Mouse (Mus musculus): Measurements from ENCODE around the gene Usb1. TPM values are rescaled to one million over a fixed set of nuclear protein-coding genes. Genes with fewer than 3 reads are reported as not detected.
"Not testable (repeated sequence)": the region's sequence is repeated elsewhere in the genome, so short reads cannot be mapped to it uniquely, and the experiment has no call there.

The Usb1 gene
- total RNA-seq, 2 experiments from 2014 or later = 11.6 to 12.3 TPM

GRCm38 (mm10) chr8:95369581-95370326 lies 37.7 kb downstream of the Usb1 start:
- DNase-seq (ENCODE audit: low spot score in 2 of 2) = no peak

GRCm38 (mm10) chr8:95373389-95374002 lies 41.4 kb downstream of the Usb1 start:
- no peak for DNase-seq (ENCODE audit: low spot score in 2 of 2)

GRCm38 (mm10) chr8:95374429-95374828 lies 42.3 kb downstream of the Usb1 start:
- DNase-seq (ENCODE audit: low spot score in 2 of 2) = no peak

DNA sequence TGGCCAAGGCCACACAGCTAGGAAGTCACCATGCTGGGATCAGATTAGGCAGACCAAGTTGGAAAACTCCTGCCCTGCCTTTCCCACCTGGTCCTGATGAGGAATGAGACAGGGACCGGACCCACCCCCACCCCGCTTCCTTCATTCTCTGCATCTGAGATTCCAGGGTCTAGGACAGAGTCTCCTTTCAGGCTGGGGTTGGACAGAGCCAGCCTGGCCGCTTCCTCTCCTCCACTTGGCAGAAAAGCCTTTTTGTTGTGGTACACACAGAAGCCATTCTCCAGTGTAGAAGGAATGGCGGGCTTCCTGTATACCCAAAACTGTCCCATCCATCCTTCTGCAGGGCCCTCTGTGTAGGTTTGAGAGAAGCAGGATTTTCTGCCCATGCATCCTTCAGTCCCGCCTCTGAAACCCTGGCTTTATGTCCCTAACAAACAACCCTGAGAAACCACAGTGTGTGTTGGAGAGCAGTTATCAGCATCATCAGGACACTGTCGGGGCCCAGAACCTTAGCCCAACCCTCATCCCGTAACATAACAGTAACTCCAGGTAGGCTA lies 43.4 kb downstream of the Usb1 start:
- DNase-seq (ENCODE audit: low spot score in 2 of 2) = no peak

GRCm38 (mm10) chr8:95376309-95376999 lies 44.4 kb downstream of the Usb1 start:
- DNase-seq (ENCODE audit: low spot score in 2 of 2) = no peak

DNA sequence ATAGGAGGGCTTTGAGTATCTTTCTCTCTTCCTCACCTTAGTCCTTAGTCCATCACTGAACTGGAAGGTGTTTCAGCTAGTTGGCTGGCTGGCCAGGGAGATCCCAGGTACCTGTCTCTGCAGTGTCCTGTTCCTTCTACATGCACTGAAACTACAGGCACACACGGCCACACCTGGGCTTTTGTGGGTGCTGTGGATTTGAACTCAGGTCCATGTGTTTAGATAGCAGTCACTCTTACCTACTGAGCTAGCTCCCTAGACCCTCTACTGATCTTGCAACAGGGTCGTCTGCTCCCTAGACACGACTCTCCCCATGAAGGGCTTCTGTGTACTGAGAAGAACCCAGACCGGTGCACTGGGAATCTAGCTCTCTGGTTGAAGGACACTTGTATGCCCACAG lies 45.0 kb downstream of the Usb1 start:
- no peak for DNase-seq (ENCODE audit: low spot score in 2 of 2)

GRCm38 (mm10) chr8:95377863-95378291 lies 45.8 kb downstream of the Usb1 start:
- no peak for DNase-seq (ENCODE audit: low spot score in 2 of 2)

GRCm38 (mm10) chr8:95378928-95379327 lies 46.8 kb downstream of the Usb1 start:
- not testable (repeated sequence) for DNase-seq (ENCODE audit: low spot score in 2 of 2)

DNA sequence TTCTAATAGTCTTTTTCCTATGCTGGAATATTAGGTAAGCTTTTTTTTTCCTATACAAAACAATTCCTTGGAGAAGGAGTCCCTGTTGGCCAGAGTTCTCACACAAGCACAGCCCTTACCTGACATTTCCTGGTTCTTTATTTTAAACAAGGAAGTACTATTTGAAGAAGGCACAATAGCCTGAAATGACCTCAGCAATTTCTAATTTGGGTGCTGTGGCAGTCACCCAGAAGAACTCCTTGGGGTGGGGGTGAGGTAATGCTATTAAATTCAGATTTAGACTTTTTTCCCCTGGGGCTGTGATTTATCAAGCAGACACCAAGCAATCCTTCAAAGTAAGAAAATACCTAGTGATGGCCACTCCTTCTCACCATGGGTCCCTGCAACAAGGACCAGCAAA lies 48.9 kb downstream of the Usb1 start:
- no peak for DNase-seq (ENCODE audit: low spot score in 2 of 2)

GRCm38 (mm10) chr8:95381595-95381994 lies 49.5 kb downstream of the Usb1 start:
- DNase-seq (ENCODE audit: low spot score in 2 of 2) = no peak

GRCm38 (mm10) chr8:95384501-95384900 lies 52.4 kb downstream of the Usb1 start:
- DNase-seq (ENCODE audit: low spot score in 2 of 2) = no peak

- no peak for DNase-seq (ENCODE audit: low spot score in 2 of 2)
These were observed 54.0 kb downstream of the Usb1 start for GRCm38 (mm10) chr8:95386037-95386436.

DNA sequence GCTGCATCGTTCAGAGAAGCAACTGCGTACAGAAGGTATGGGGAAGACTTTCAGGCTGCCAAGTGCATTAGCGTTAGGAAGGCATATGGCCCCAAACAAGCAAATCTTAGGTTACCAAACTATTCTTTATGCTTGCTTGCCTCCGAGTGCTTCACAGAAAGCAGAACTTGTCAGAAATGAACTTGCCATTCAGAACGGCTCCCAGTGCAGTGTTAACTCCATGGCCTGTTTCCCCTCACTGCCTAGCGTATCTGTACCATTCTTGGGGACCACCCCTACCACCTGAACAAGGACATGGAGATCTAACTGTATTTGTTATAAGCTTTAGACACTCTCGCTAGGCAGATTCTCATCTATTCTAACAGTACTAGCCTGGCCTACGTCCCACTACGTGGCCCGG lies 55.1 kb downstream of the Usb1 start:
- no peak for DNase-seq (ENCODE audit: low spot score in 2 of 2)

DNA sequence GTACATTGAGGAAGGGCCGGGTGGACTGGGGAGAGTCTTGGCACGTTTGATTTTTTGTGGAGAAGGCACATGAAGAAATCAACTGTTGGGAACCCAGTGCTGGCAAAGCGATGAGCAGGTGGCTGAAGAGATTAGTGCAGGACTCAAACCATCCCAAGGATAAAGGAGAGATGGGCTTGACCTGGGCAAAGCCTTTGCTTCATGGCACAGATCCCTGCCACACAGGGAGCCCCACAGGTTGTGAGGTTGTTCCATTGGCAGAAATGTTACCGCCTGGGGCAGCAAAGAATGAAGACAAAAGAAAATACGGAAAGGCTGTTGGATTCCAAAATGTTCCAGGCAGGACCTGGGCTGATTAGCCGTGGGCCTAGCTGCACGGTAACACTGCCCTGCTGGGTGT lies 55.9 kb downstream of the Usb1 start:
- DNase-seq (ENCODE audit: low spot score in 2 of 2) = no peak

DNA sequence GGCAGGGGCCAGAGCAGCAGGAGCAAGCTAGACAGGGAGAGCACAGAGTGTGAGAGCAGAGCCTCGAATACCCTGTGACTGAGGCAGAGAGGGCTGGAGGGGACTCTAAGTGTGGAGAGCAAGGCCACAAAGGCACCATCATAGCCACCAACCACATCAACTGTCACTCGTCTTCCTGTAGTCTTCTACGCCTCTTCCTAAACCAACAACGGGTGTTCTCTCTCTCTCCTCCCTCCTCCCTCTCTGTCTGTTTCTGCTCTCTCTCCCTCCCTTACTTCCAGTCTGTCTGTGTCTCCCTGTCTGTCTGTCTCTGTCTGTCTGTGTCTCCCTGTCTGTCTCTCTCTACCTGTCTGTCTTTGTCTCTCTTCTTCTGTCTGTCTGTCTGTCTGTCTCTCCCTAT lies 58.2 kb downstream of the Usb1 start:
- DNase-seq (ENCODE audit: low spot score in 2 of 2) = no peak

DNA sequence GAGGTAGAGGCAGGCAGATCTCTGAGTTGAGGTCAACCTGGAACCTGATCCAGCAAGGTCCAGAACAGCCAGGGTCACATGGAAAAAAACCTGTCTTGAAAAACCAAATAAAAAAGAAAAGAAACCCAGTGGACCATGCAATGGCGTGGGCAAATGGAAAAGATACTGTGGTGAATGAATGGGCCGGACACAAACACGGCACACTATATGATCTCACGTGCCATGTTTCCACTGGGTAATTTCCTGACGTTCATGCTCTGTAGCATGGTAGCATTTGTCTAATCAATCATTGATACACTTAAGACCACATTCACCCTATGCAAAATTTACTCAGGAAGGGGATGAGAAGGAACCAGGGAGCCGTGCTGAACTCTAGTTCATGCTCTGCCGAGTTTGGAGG lies 59.0 kb downstream of the Usb1 start:
- no peak for DNase-seq (ENCODE audit: low spot score in 2 of 2)

GRCm38 (mm10) chr8:95392604-95393003 lies 60.5 kb downstream of the Usb1 start:
- DNase-seq (ENCODE audit: low spot score in 2 of 2) = no peak

DNA sequence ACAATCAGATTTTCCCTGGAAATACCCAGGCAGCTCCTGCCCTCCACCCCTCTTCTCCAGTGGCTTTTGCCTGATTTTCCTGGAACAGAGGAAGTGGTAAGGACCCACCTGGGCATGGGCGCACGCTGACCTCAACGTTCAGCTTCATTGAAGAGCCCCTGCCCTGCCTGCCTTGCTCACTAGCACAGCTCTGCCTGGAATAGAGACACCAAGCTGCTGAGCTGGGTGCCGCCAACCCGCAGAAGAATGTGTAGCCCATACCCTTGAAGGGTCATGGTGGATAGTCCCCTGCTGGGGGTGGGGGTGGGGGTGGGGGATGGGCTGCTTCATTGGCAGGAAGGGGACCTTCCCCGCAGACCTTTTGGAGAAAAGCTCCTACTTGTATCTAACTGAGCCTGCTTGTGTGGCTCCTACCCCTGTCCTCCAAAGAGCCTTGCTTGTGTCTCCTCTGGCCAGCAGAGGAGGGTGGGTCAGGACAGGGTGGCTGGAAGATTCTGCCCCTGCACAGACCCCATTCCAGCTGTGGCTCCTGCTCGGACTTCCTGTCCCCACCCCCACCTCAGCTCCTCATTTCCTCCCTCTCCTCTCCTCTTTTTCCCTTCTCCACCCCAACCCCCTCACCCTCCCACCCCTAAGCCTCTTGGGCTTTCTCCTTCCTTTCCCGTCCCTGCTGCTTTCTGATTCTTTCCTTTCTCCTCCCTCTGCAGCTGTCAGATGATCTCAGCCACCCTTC lies 63.3 kb downstream of the Usb1 start:
- no peak for DNase-seq (ENCODE audit: low spot score in 2 of 2)

DNA sequence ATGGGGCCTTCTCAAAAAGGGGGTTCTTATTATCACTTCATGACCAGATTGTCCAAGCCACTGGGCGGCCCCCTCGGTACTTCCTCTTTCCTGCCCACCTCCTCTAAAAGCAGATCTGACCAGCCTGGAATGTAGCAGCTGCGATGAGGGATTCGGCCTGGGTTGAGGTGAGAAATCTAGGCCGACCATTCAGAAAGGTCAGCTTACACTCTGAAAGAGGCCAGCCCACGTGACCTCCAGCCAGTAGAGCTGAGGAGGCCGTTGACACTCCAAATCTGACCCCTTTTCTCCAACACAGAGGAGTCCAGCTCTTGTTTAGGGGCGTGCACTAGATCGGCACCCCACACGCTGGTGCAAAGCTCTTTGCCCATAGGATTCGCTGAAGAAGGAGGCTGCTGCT lies 64.7 kb downstream of the Usb1 start:
- no peak for DNase-seq (ENCODE audit: low spot score in 2 of 2)

Measured in left cerebral cortex, adult 18-20 months (tissue).